Comparison of ENCODE assay signal across 8 mouse cellular contexts in the genomic region with DNA sequence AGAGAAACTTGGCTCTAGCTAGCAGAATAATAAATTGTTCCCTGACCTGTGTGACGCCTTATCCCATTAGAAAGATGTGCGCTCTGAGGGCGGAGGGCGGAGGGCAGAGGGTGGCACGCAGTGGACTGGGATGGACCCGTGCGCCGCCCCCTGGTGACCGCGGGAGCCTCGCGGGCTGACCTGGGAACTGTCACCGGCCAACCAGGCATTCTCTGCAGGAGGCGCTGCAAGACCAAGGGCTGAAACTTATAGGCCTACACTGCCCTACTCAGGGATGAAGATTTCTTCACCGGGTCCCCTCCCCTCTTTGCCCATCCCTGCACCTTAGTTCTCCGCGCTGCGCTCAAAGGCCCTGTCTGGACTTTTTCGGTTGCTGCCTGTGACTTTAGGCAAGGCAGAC.
DNase-seq lines count a peak whose midpoint lies in the region; ATAC-seq and TF ChIP-seq lines count a peak whose summit lies in the region.

No protein-coding gene starts in this region.

- no peak overlapping the region for H3K9ac ChIP-seq in stomach, postnatal 0 days (ENCODE audit: low read length)

- H3K27me3 ChIP-seq in stomach, postnatal 0 days (ENCODE audit: control insufficient read depth, insufficient read depth, low read length) = no peaks in the 10 kb centered on the region

- no peaks in the 10 kb centered on the region for H3K36me3 ChIP-seq in stomach, postnatal 0 days (ENCODE audit: control insufficient read depth, insufficient read depth, low read length)

- no peak overlapping the region for H3K27ac ChIP-seq in stomach, postnatal 0 days (replicated peaks)

- ATAC-seq in stomach, postnatal 0 days (ENCODE audit: low FRiP score, low TSS enrichment) = no peak

- no peak overlapping the region for H3K4me2 ChIP-seq in stomach, postnatal 0 days (replicated peaks; ENCODE audit: low read depth)

- peak; percentile 14 for DNase-seq in gastrocnemius, postnatal 10 days
- DNase-seq in gastrocnemius, adult 18-20 months (ENCODE audit: low spot score) = no peak
- peak; percentile 55 for DNase-seq in ovary, postnatal 36 days (ENCODE audit: low spot score)
- DNase-seq in ovary, postnatal 10 days (ENCODE audit: low spot score) = no peak
- peak; percentile 56 to 58 for DNase-seq in kidney, postnatal 4 days
- DNase-seq in stomach, postnatal 0 days (ENCODE audit: low spot score) = peak; percentile 24
- DNase-seq in right cerebral cortex, postnatal 10 days (ENCODE audit: low spot score in 2 of 2) = no peak
- no peak for DNase-seq in gastrocnemius, postnatal 25 days

- no peak for TF ChIP-seq EP300 in stomach, postnatal 0 days (optimal IDR thresholded peaks at IDR 0.05)

- no peaks in the 10 kb centered on the region for H3K4me1 ChIP-seq in stomach, postnatal 0 days (replicated peaks; ENCODE audit: control insufficient read depth, insufficient read depth)

- 21% methylated on average over 19 of the region's 19 CpGs for WGBS in stomach, postnatal 0 days

- peak; percentile 51 for TF ChIP-seq CTCF in stomach, postnatal 0 days (IDR thresholded peaks at IDR 0.05; ENCODE audit: low read depth)

- H3K4me3 ChIP-seq in stomach, postnatal 0 days (ENCODE audit: low read depth, low read length) = no peak overlapping the region

- H3K9me3 ChIP-seq in stomach, postnatal 0 days (ENCODE audit: control insufficient read depth, low read length) = no peaks in the 10 kb centered on the region

Comparison
In these comparisons a context has a peak if more than half of its experiments do, and no peak if none do; other contexts are left out.
1. DNase-seq: peak in gastrocnemius, postnatal 10 days (single experiment), ovary, postnatal 36 days (single experiment), kidney, postnatal 4 days (2 of 2) and stomach, postnatal 0 days (single experiment); none in gastrocnemius, adult 18-20 months (single experiment), ovary, postnatal 10 days (single experiment), right cerebral cortex, postnatal 10 days (0 of 2) and gastrocnemius, postnatal 25 days (single experiment).